Mouse (Mus musculus): ENCODE results near the gene Gm20479. TPM values are rescaled to one million over a fixed set of nuclear protein-coding genes. Genes with fewer than 3 reads are reported as not detected.

Gm20479 gene
- polyA plus RNA-seq, 1 experiment from 2014 or later = not detected

- H3K9ac ChIP-seq (ENCODE audit: low read length) = no peak overlapping the region
- H3K4me3 ChIP-seq (ENCODE audit: low read depth, low read length) = no peak overlapping the region
- peaks cover 3% of the 10 kb centered on the region; the same call in 1 of the 2 replicates for H3K9me3 ChIP-seq (ENCODE audit: control insufficient read depth, low read length)
- H3K27ac ChIP-seq (ENCODE audit: low read depth, low read length) = no peak overlapping the region
- no peak overlapping the region for H3K4me2 ChIP-seq
- no peaks in the 10 kb centered on the region for H3K27me3 ChIP-seq (ENCODE audit: control insufficient read depth, insufficient read depth, low read length)
- ATAC-seq (ENCODE audit: low FRiP score) = peak; percentile 63; the same call in 1 of the 2 replicates
- H3K4me1 ChIP-seq (ENCODE audit: control insufficient read depth, insufficient read depth, low read length) = no peaks in the 10 kb centered on the region; the same call in 1 of the 2 replicates
- peak; percentile 88 for DNase-seq (ENCODE audit: low spot score, missing footprints)
- 30% methylated on average over 7 of the region's 7 CpGs for WGBS
- H3K36me3 ChIP-seq (ENCODE audit: control insufficient read depth, insufficient read depth, low read length) = no peaks in the 10 kb centered on the region
These were observed 41.3 kb downstream of the Gm20479 start for GRCm38 (mm10) chr7:27315958-27316357.

GRCm38 (mm10) chr7:27314393-27314792 is 42.8 kb downstream of the Gm20479 start:
- H3K27ac ChIP-seq (ENCODE audit: low read depth, low read length) = no peak overlapping the region
- H3K4me1 ChIP-seq (ENCODE audit: control insufficient read depth, insufficient read depth, low read length) = peaks cover 6% of the 10 kb centered on the region
- no peak overlapping the region for H3K4me2 ChIP-seq
- ATAC-seq (ENCODE audit: low FRiP score) (no peak), DNase-seq (ENCODE audit: low spot score, missing footprints) (no peak)
- no peak overlapping the region for H3K4me3 ChIP-seq (ENCODE audit: low read depth, low read length)
- no peaks in the 10 kb centered on the region for H3K36me3 ChIP-seq (ENCODE audit: control insufficient read depth, insufficient read depth, low read length)
- peaks cover 3% of the 10 kb centered on the region; the same call in 1 of the 2 replicates for H3K9me3 ChIP-seq (ENCODE audit: control insufficient read depth, low read length)
- peaks cover 9% of the 10 kb centered on the region for H3K27me3 ChIP-seq (ENCODE audit: control insufficient read depth, insufficient read depth, low read length)
- WGBS = 86% methylated on average over 3 of the region's 3 CpGs
- no peak overlapping the region for H3K9ac ChIP-seq (ENCODE audit: low read length)

- H3K4me3 ChIP-seq (ENCODE audit: low read depth, low read length) = no peak overlapping the region
- peaks cover 8% of the 10 kb centered on the region for H3K4me1 ChIP-seq (ENCODE audit: control insufficient read depth, insufficient read depth, low read length)
- H3K4me2 ChIP-seq = no peak overlapping the region
- ATAC-seq (ENCODE audit: low FRiP score) (no peak), DNase-seq (ENCODE audit: low spot score, missing footprints) (peak; percentile 68)
- H3K27ac ChIP-seq (ENCODE audit: low read depth, low read length) = no peak overlapping the region
- peaks cover 13% of the 10 kb centered on the region for H3K27me3 ChIP-seq (ENCODE audit: control insufficient read depth, insufficient read depth, low read length)
- peaks cover 3% of the 10 kb centered on the region; the same call in 1 of the 2 replicates for H3K9me3 ChIP-seq (ENCODE audit: control insufficient read depth, low read length)
- WGBS = 91% methylated on average over 12 of the region's 12 CpGs
- no peak overlapping the region for H3K9ac ChIP-seq (ENCODE audit: low read length)
- H3K36me3 ChIP-seq (ENCODE audit: control insufficient read depth, insufficient read depth, low read length) = no peaks in the 10 kb centered on the region
These were observed 45.5 kb downstream of the Gm20479 start for GRCm38 (mm10) chr7:27311651-27312284.

- 49% methylated on average over 8 of the region's 8 CpGs for WGBS
- Histone ChIP-seq H3K4me3 (ENCODE audit: low read depth, low read length) (no peak overlapping the region), H3K4me2 (no peak overlapping the region), H3K27ac (ENCODE audit: low read depth, low read length) (no peak overlapping the region), H3K9ac (ENCODE audit: low read length) (no peak overlapping the region), H3K27me3 (ENCODE audit: control insufficient read depth, insufficient read depth, low read length) (peaks cover 13% of the 10 kb centered on the region), H3K36me3 (ENCODE audit: control insufficient read depth, insufficient read depth, low read length) (no peaks in the 10 kb centered on the region), H3K9me3 (ENCODE audit: control insufficient read depth, low read length) (peaks cover 3% of the 10 kb centered on the region; the same call in 1 of the 2 replicates), H3K4me1 (ENCODE audit: control insufficient read depth, insufficient read depth, low read length) (peaks cover 8% of the 10 kb centered on the region)
- ATAC-seq (ENCODE audit: low FRiP score) (no peak), DNase-seq (ENCODE audit: low spot score, missing footprints) (peak; percentile 78)
These were observed 46.2 kb downstream of the Gm20479 start for GRCm38 (mm10) chr7:27310996-27311535.

GRCm38 (mm10) chr7:27310306-27310705 is 46.9 kb downstream of the Gm20479 start:
- no peaks in the 10 kb centered on the region for H3K36me3 ChIP-seq (ENCODE audit: control insufficient read depth, insufficient read depth, low read length)
- peak; percentile 20; the same call in 1 of the 2 replicates for ATAC-seq (ENCODE audit: low FRiP score)
- WGBS = 6% methylated on average over 17 of the region's 17 CpGs
- H3K4me3 ChIP-seq (ENCODE audit: low read depth, low read length) = peak overlapping the region; percentile 22
- H3K9ac ChIP-seq (ENCODE audit: low read length) = peak overlapping the region; percentile 20; the same call in 1 of the 2 replicates
- peaks cover 13% of the 10 kb centered on the region for H3K27me3 ChIP-seq (ENCODE audit: control insufficient read depth, insufficient read depth, low read length)
- DNase-seq (ENCODE audit: low spot score, missing footprints) = peak; percentile 89
- peak overlapping the region; percentile 49 for H3K4me2 ChIP-seq
- H3K4me1 ChIP-seq (ENCODE audit: control insufficient read depth, insufficient read depth, low read length) = peaks cover 8% of the 10 kb centered on the region
- peaks cover 3% of the 10 kb centered on the region; the same call in 1 of the 2 replicates for H3K9me3 ChIP-seq (ENCODE audit: control insufficient read depth, low read length)
- no peak overlapping the region for H3K27ac ChIP-seq (ENCODE audit: low read depth, low read length)

- peaks cover 3% of the 10 kb centered on the region; the same call in 1 of the 2 replicates for H3K9me3 ChIP-seq (ENCODE audit: control insufficient read depth, low read length)
- H3K4me2 ChIP-seq = no peak overlapping the region
- WGBS = 46% methylated on average over 3 of the region's 3 CpGs
- H3K36me3 ChIP-seq (ENCODE audit: control insufficient read depth, insufficient read depth, low read length) = no peaks in the 10 kb centered on the region
- no peak overlapping the region for H3K4me3 ChIP-seq (ENCODE audit: low read depth, low read length)
- H3K9ac ChIP-seq (ENCODE audit: low read length) = no peak overlapping the region
- peak; percentile 2; the same call in 1 of the 2 replicates for ATAC-seq (ENCODE audit: low FRiP score)
- H3K27ac ChIP-seq (ENCODE audit: low read depth, low read length) = no peak overlapping the region
- DNase-seq (ENCODE audit: low spot score, missing footprints) = no peak
- peaks cover 13% of the 10 kb centered on the region for H3K27me3 ChIP-seq (ENCODE audit: control insufficient read depth, insufficient read depth, low read length)
- peaks cover 8% of the 10 kb centered on the region for H3K4me1 ChIP-seq (ENCODE audit: control insufficient read depth, insufficient read depth, low read length)
These were observed 47.4 kb downstream of the Gm20479 start for GRCm38 (mm10) chr7:27309832-27310231.

- H3K27ac ChIP-seq (ENCODE audit: low read depth, low read length) = no peak overlapping the region
- H3K9ac ChIP-seq (ENCODE audit: low read length) = no peak overlapping the region
- no peak overlapping the region for H3K4me3 ChIP-seq (ENCODE audit: low read depth, low read length)
- DNase-seq (ENCODE audit: low spot score, missing footprints) (peak; percentile 90), ATAC-seq (ENCODE audit: low FRiP score) (peak; percentile 28)
- peaks cover 8% of the 10 kb centered on the region for H3K4me1 ChIP-seq (ENCODE audit: control insufficient read depth, insufficient read depth, low read length)
- peaks cover 3% of the 10 kb centered on the region; the same call in 1 of the 2 replicates for H3K9me3 ChIP-seq (ENCODE audit: control insufficient read depth, low read length)
- 10% methylated on average over 28 of the region's 28 CpGs for WGBS
- H3K4me2 ChIP-seq = peak overlapping the region; percentile 40
- H3K27me3 ChIP-seq (ENCODE audit: control insufficient read depth, insufficient read depth, low read length) = peaks cover 13% of the 10 kb centered on the region
- H3K36me3 ChIP-seq (ENCODE audit: control insufficient read depth, insufficient read depth, low read length) = no peaks in the 10 kb centered on the region
These were observed 48.2 kb downstream of the Gm20479 start for GRCm38 (mm10) chr7:27308821-27309549.

- Histone ChIP-seq H3K4me3 (ENCODE audit: low read depth, low read length) (no peak overlapping the region), H3K9ac (ENCODE audit: low read length) (no peak overlapping the region), H3K27ac (ENCODE audit: low read depth, low read length) (no peak overlapping the region), H3K9me3 (ENCODE audit: control insufficient read depth, low read length) (no peaks in the 10 kb centered on the region), H3K27me3 (ENCODE audit: control insufficient read depth, insufficient read depth, low read length) (peaks cover 13% of the 10 kb centered on the region), H3K4me2 (no peak overlapping the region), H3K36me3 (ENCODE audit: control insufficient read depth, insufficient read depth, low read length) (no peaks in the 10 kb centered on the region), H3K4me1 (ENCODE audit: control insufficient read depth, insufficient read depth, low read length) (peaks cover 8% of the 10 kb centered on the region)
- 52% methylated on average over 9 of the region's 9 CpGs for WGBS
- ATAC-seq (ENCODE audit: low FRiP score) (no peak), DNase-seq (ENCODE audit: low spot score, missing footprints) (no peak)
These were observed 49.7 kb downstream of the Gm20479 start for GRCm38 (mm10) chr7:27307551-27307950.
